Mouse (Mus musculus): ENCODE measurements around the gene Myl12a.

Gene Myl12a

GRCm38 (mm10) chr17:71002744-71003094 lies at the start of gene Myl12a:
Myl12a (minus strand) TSS chr17:71002878.
- DNase-seq (ENCODE audit: low spot score), result no peak

GRCm38 (mm10) chr17:71049292-71049691 lies 46.6 kb upstream of the Myl12a start:
- no peak for DNase-seq (ENCODE audit: low spot score)

- DNase-seq (ENCODE audit: low spot score), result no peak
These were observed 44.2 kb upstream of the Myl12a start for GRCm38 (mm10) chr17:71046856-71047255.

GRCm38 (mm10) chr17:71045591-71045990 lies 42.9 kb upstream of the Myl12a start:
- DNase-seq (ENCODE audit: low spot score), result no peak

GRCm38 (mm10) chr17:71042645-71043044 lies 40.0 kb upstream of the Myl12a start:
- no peak for DNase-seq (ENCODE audit: low spot score)

GRCm38 (mm10) chr17:71040582-71040880 lies 37.9 kb upstream of the Myl12a start:
- DNase-seq (ENCODE audit: low spot score), result no peak

GRCm38 (mm10) chr17:71039851-71040581 lies 37.3 kb upstream of the Myl12a start:
- no peak for DNase-seq (ENCODE audit: low spot score)

GRCm38 (mm10) chr17:71038812-71039211 lies 36.1 kb upstream of the Myl12a start:
- no peak for DNase-seq (ENCODE audit: low spot score)

GRCm38 (mm10) chr17:71037188-71037587 lies 34.5 kb upstream of the Myl12a start:
- DNase-seq (ENCODE audit: low spot score), result no peak

GRCm38 (mm10) chr17:71034472-71034871 lies 31.8 kb upstream of the Myl12a start:
- no peak for DNase-seq (ENCODE audit: low spot score)

- DNase-seq (ENCODE audit: low spot score), result no peak
These were observed 30.0 kb upstream of the Myl12a start for GRCm38 (mm10) chr17:71032719-71033118.

- DNase-seq (ENCODE audit: low spot score), result no peak
These were observed 24.5 kb upstream of the Myl12a start for GRCm38 (mm10) chr17:71027186-71027585.

- DNase-seq (ENCODE audit: low spot score), result no peak
These were observed 23.2 kb upstream of the Myl12a start for GRCm38 (mm10) chr17:71025922-71026321.

- no peak for DNase-seq (ENCODE audit: low spot score)
These were observed 21.4 kb upstream of the Myl12a start for GRCm38 (mm10) chr17:71024071-71024470.

GRCm38 (mm10) chr17:71022841-71023240 lies 20.2 kb upstream of the Myl12a start:
- DNase-seq (ENCODE audit: low spot score), result no peak

- DNase-seq (ENCODE audit: low spot score), result no peak
These were observed 17.2 kb upstream of the Myl12a start for GRCm38 (mm10) chr17:71019860-71020259.

- no peak for DNase-seq (ENCODE audit: low spot score)
These were observed 16.6 kb upstream of the Myl12a start for GRCm38 (mm10) chr17:71019309-71019655.

- no peak for DNase-seq (ENCODE audit: low spot score)
These were observed 16.1 kb upstream of the Myl12a start for GRCm38 (mm10) chr17:71018616-71019308.

GRCm38 (mm10) chr17:71018151-71018550 lies 15.5 kb upstream of the Myl12a start:
- DNase-seq (ENCODE audit: low spot score), result no peak

- no peak for DNase-seq (ENCODE audit: low spot score)
These were observed 14.8 kb upstream of the Myl12a start for GRCm38 (mm10) chr17:71017457-71017998.

GRCm38 (mm10) chr17:71014911-71015310 lies 12.2 kb upstream of the Myl12a start:
- no peak for DNase-seq (ENCODE audit: low spot score)

GRCm38 (mm10) chr17:71013105-71013504 lies 10.4 kb upstream of the Myl12a start:
- DNase-seq (ENCODE audit: low spot score), result no peak

- no peak for DNase-seq (ENCODE audit: low spot score)
These were observed 9.4 kb upstream of the Myl12a start for GRCm38 (mm10) chr17:71011931-71012662.

Data from urinary bladder, postnatal 10 days (tissue).